8 mouse cellular contexts compared by ENCODE assay signal in genomic region chr12:86037235-86037921, GRCm38 (mm10). TPM values are rescaled to one million over a fixed set of nuclear protein-coding genes. Genes with fewer than 3 reads are reported as not detected.
A peak's percentile ranks its signal among the peaks of the same experiment; 100 is the strongest.
DNase-seq lines count a peak whose midpoint lies in the region; ATAC-seq lines count a peak whose summit lies in the region.
"Had no signal": no experiment of that assay in that cellular context is flagged by ENCODE, and none has a peak within 500 bp of the region (broad histone marks: within the 10 kb centered on the region; RNA-seq: fewer than 3 reads in every experiment).

No protein-coding gene starts in this region.

- peak; percentile 95 for ATAC-seq in kidney, embryonic 16.5 days (ENCODE audit: low FRiP score, low TSS enrichment)
- peak; percentile 75 for ATAC-seq in embryonic facial prominence, embryonic 12.5 days (ENCODE audit: insufficient number of reproducible peaks, insufficient read depth, low FRiP score, low TSS enrichment)
- ATAC-seq in hindbrain, embryonic 16.5 days, result peak; percentile 63
- peak; percentile 58; the same call in 1 of the 2 replicates for ATAC-seq in neural tube, embryonic 14.5 days (ENCODE audit: low read depth)

- no peaks in the 10 kb centered on the region for H3K9me3 ChIP-seq in kidney, embryonic 16.5 days (ENCODE audit: low read length)
- no peaks in the 10 kb centered on the region for H3K9me3 ChIP-seq in embryonic facial prominence, embryonic 12.5 days
- no peaks in the 10 kb centered on the region for H3K9me3 ChIP-seq in hindbrain, embryonic 16.5 days (ENCODE audit: control insufficient read depth, low read length)
- H3K9me3 ChIP-seq in neural tube, embryonic 14.5 days (ENCODE audit: control insufficient read depth, low read length), result no peaks in the 10 kb centered on the region

- 12% methylated on average over 12 of the region's 12 CpGs for WGBS in kidney, embryonic 16.5 days
- 19% methylated on average over 12 of the region's 12 CpGs for WGBS in embryonic facial prominence, embryonic 12.5 days
- WGBS in hindbrain, embryonic 16.5 days, result 31% methylated on average over 12 of the region's 12 CpGs
- WGBS in neural tube, embryonic 14.5 days, result 17% methylated on average over 12 of the region's 12 CpGs

- no peak overlapping the region for H3K4me3 ChIP-seq in kidney, embryonic 16.5 days (ENCODE audit: low read length)
- H3K4me3 ChIP-seq in embryonic facial prominence, embryonic 12.5 days, result no peak overlapping the region
- no peak overlapping the region for H3K4me3 ChIP-seq in hindbrain, embryonic 16.5 days (ENCODE audit: low read length)
- H3K4me3 ChIP-seq in neural tube, embryonic 14.5 days (ENCODE audit: low read depth, low read length), result no peak overlapping the region

- no peak for DNase-seq in kidney, adult 18-20 months
- DNase-seq in left cerebral cortex, postnatal 4 days, result no peak
- no peak for DNase-seq in thymus, adult 18-20 months
- DNase-seq: right cerebral cortex, postnatal 14 days had no signal

- peak overlapping the region; percentile 58 for H3K27ac ChIP-seq in kidney, embryonic 16.5 days (ENCODE audit: low read length)
- peak overlapping the region; percentile 75 for H3K27ac ChIP-seq in embryonic facial prominence, embryonic 12.5 days
- no peak overlapping the region for H3K27ac ChIP-seq in hindbrain, embryonic 16.5 days (ENCODE audit: low read depth, low read length)
- 0 out of 2 replicates have a peak overlapping the region, but pooled peaks have one; percentile 16 for H3K27ac ChIP-seq in neural tube, embryonic 14.5 days (ENCODE audit: low read depth, low read length)

- intact Hi-C loops in left cerebral cortex, postnatal 4 days (cut with DNase I), result no loop called here

- H3K4me1 ChIP-seq in kidney, embryonic 16.5 days (ENCODE audit: insufficient read depth, low read length), result peaks cover 24% of the 10 kb centered on the region
- H3K4me1 ChIP-seq in embryonic facial prominence, embryonic 12.5 days, result peaks cover 21% of the 10 kb centered on the region
- H3K4me1 ChIP-seq in hindbrain, embryonic 16.5 days (ENCODE audit: control insufficient read depth, insufficient read depth, low read depth, low read length), result peaks cover 7% of the 10 kb centered on the region
- H3K4me1 ChIP-seq in neural tube, embryonic 14.5 days (ENCODE audit: control insufficient read depth, insufficient read depth, low read length), result peaks cover 9% of the 10 kb centered on the region; the same call in 1 of the 2 replicates

- no peaks in the 10 kb centered on the region for H3K36me3 ChIP-seq in kidney, embryonic 16.5 days (ENCODE audit: insufficient read depth, low read length)
- H3K36me3 ChIP-seq in embryonic facial prominence, embryonic 12.5 days, result no peaks in the 10 kb centered on the region
- H3K36me3 ChIP-seq in hindbrain, embryonic 16.5 days (ENCODE audit: control insufficient read depth, insufficient read depth, low read length), result no peaks in the 10 kb centered on the region
- no peaks in the 10 kb centered on the region for H3K36me3 ChIP-seq in neural tube, embryonic 14.5 days (ENCODE audit: control insufficient read depth, insufficient read depth, low read length)

- no peak overlapping the region; the same call in 1 of the 2 replicates for H3K4me2 ChIP-seq in kidney, embryonic 16.5 days (replicated peaks; ENCODE audit: low read depth, low read length)
- peak overlapping the region; percentile 30 for H3K4me2 ChIP-seq in embryonic facial prominence, embryonic 12.5 days (replicated peaks)
- H3K4me2 ChIP-seq in hindbrain, embryonic 16.5 days (ENCODE audit: low read length), result no peak overlapping the region
- no peak overlapping the region for H3K4me2 ChIP-seq in neural tube, embryonic 14.5 days (ENCODE audit: low read depth, low read length)

- no peaks in the 10 kb centered on the region for H3K27me3 ChIP-seq in kidney, embryonic 16.5 days (ENCODE audit: insufficient read depth, low read length)
- no peaks in the 10 kb centered on the region for H3K27me3 ChIP-seq in embryonic facial prominence, embryonic 12.5 days
- no peaks in the 10 kb centered on the region for H3K27me3 ChIP-seq in hindbrain, embryonic 16.5 days (replicated peaks; ENCODE audit: control insufficient read depth, insufficient read depth, low read length)
- no peaks in the 10 kb centered on the region for H3K27me3 ChIP-seq in neural tube, embryonic 14.5 days (ENCODE audit: control insufficient read depth, insufficient read depth, low read length)

- H3K9ac ChIP-seq in kidney, embryonic 16.5 days (replicated peaks; ENCODE audit: low read length), result no peak overlapping the region
- H3K9ac ChIP-seq in embryonic facial prominence, embryonic 12.5 days, result no peak overlapping the region
- no peak overlapping the region for H3K9ac ChIP-seq in hindbrain, embryonic 16.5 days (ENCODE audit: low read depth, low read length)
- H3K9ac ChIP-seq in neural tube, embryonic 14.5 days (replicated peaks; ENCODE audit: low read depth, low read length), result no peak overlapping the region

RNA-seq across cellular contexts. Expression of gene Tgfb3, which starts 41.5 kb away (rescaled TPM):
- polyA plus RNA-seq in kidney, embryonic 16.5 days (2015; fragmentation: Nextera tagmentation; extraction: Ambion mirVana), result 27.0 and 28.2 TPM in 2 replicates
- 42.9 and 43.9 TPM in 2 replicates for polyA plus RNA-seq in embryonic facial prominence, embryonic 12.5 days (2016; fragmentation: Nextera tagmentation; extraction: Ambion mirVana)
- polyA plus RNA-seq in hindbrain, embryonic 16.5 days (2015; fragmentation: Nextera tagmentation; extraction: Ambion mirVana), result 5.1 and 7.6 TPM in 2 replicates
- polyA plus RNA-seq in neural tube, embryonic 14.5 days (2014; fragmentation: Nextera tagmentation; extraction: Ambion mirVana), result 2.8 and 4.1 TPM in 2 replicates
- 1 to 10 TPM; 6.5 to 7.0 TPM for total RNA-seq in left cerebral cortex, postnatal 4 days (2021)

RNA-seq across cellular contexts. Expression of gene Ift43, which starts 45.0 kb away (rescaled TPM):
- polyA plus RNA-seq in kidney, embryonic 16.5 days (2015; fragmentation: Nextera tagmentation; extraction: Ambion mirVana), result 74.7 and 76.7 TPM in 2 replicates
- polyA plus RNA-seq in embryonic facial prominence, embryonic 12.5 days (2016; fragmentation: Nextera tagmentation; extraction: Ambion mirVana), result 82.2 and 84.7 TPM in 2 replicates
- polyA plus RNA-seq in hindbrain, embryonic 16.5 days (2015; fragmentation: Nextera tagmentation; extraction: Ambion mirVana), result 43.0 and 43.3 TPM in 2 replicates
- polyA plus RNA-seq in neural tube, embryonic 14.5 days (2014; fragmentation: Nextera tagmentation; extraction: Ambion mirVana), result 38.1 and 47.7 TPM in 2 replicates
- 10 to 100 TPM; 14.9 to 17.4 TPM for total RNA-seq in left cerebral cortex, postnatal 4 days (2021)
